Mouse (Mus musculus) right cerebral cortex, adult 18-20 months (tissue): Measurements from ENCODE around the gene Plch2.
A peak's percentile ranks its signal among the peaks of the same experiment; 100 is the strongest.

Source experiments
- DNase-seq: peaks from one replicate; pipeline ENCODE4 v3.0.0; 2022; ENCODE audit warnings: mixed read lengths

The Plch2 gene

GRCm38 (mm10) chr4:154952461-154953241, 103.9 kb downstream of the Plch2 start:
- DNase-seq: no peak

GRCm38 (mm10) chr4:154949589-154949982, 107.0 kb downstream of the Plch2 start:
- DNase-seq: no peak

GRCm38 (mm10) chr4:154948940-154949588, 107.5 kb downstream of the Plch2 start:
- DNase-seq: no peak

- DNase-seq: peak; percentile 35
Measured at GRCm38 (mm10) chr4:154948066-154948939, 108.3 kb downstream of the Plch2 start.

GRCm38 (mm10) chr4:154946319-154946718, 110.3 kb downstream of the Plch2 start:
- DNase-seq: peak; percentile 53

GRCm38 (mm10) chr4:154944121-154944590, 112.4 kb downstream of the Plch2 start:
- peak; percentile 87 for DNase-seq

GRCm38 (mm10) chr4:154943323-154944039, 113.1 kb downstream of the Plch2 start:
- no peak for DNase-seq

GRCm38 (mm10) chr4:154942632-154943322, 113.8 kb downstream of the Plch2 start:
- no peak for DNase-seq

- no peak for DNase-seq
Measured at GRCm38 (mm10) chr4:154941831-154942230, 114.8 kb downstream of the Plch2 start.

- DNase-seq: no peak
Measured at GRCm38 (mm10) chr4:154940156-154940555, 116.4 kb downstream of the Plch2 start.

- DNase-seq: no peak
Measured at GRCm38 (mm10) chr4:154937746-154938145, 118.8 kb downstream of the Plch2 start.

GRCm38 (mm10) chr4:154936542-154937255, 119.9 kb downstream of the Plch2 start:
- no peak for DNase-seq

- no peak for DNase-seq
Measured at GRCm38 (mm10) chr4:154935788-154936187, 120.8 kb downstream of the Plch2 start.

- no peak for DNase-seq
Measured at GRCm38 (mm10) chr4:154934800-154935199, 121.8 kb downstream of the Plch2 start.

GRCm38 (mm10) chr4:154933306-154933907, 123.2 kb downstream of the Plch2 start:
- DNase-seq: no peak
